Mouse (Mus musculus) neural tube, embryonic 11.5 days (tissue): ENCODE data around the gene Tcfl5. TPM values are rescaled to one million over a fixed set of nuclear protein-coding genes. Genes with fewer than 3 reads are reported as not detected.

Source experiments
- ATAC-seq: fragments of 200-750 bp; cut with Nextera tagmentation; 2 replicates; pipeline ENCODE4 v1.8.0; 2017; ENCODE audit warnings: moderate number of reproducible peaks, mild to moderate bottlenecking, moderate TSS enrichment, moderate library complexity; ENCODE audit not compliant: insufficient read depth, low FRiP score, low TSS enrichment
- DNase-seq: peaks from one replicate; pipeline ENCODE4 v3.0.0-alpha.2; 2015; ENCODE audit warnings: low spot score
- H3K27ac ChIP-seq: fragments of 300-500 bp; sonication (generic); 2 replicates; pipeline ENCODE4 v1.5.1; 2014; ENCODE audit warnings: low read depth, mild to moderate bottlenecking, low read length
- H3K27me3 ChIP-seq: fragments of 300-500 bp; sonication (generic); 2 replicates; pipeline ENCODE4 v1.6.1; 2014; ENCODE audit warnings: mild to moderate bottlenecking, low read length, mixed read lengths; ENCODE audit not compliant: control insufficient read depth, insufficient read depth
- H3K36me3 ChIP-seq: fragments of 300-500 bp; sonication (generic); 2 replicates; pipeline ENCODE4 v1.6.1; 2014; ENCODE audit warnings: mild to moderate bottlenecking, low read length, moderate library complexity, mixed read lengths; ENCODE audit not compliant: control insufficient read depth, insufficient read depth
- H3K4me1 ChIP-seq: fragments of 300-500 bp; sonication (generic); 2 replicates; pipeline ENCODE4 v1.6.1; 2014; ENCODE audit warnings: low read length, mixed read lengths; ENCODE audit not compliant: control insufficient read depth, insufficient read depth
- H3K4me2 ChIP-seq: fragments of 300-500 bp; sonication (generic); 2 replicates; pipeline ENCODE4 v1.6.1; 2014; ENCODE audit warnings: low read depth, mild to moderate bottlenecking, moderate library complexity
- H3K4me3 ChIP-seq: fragments of 300-500 bp; sonication (generic); 2 replicates; pipeline ENCODE4 v1.5.1; 2014; ENCODE audit warnings: low read depth, low read length
- H3K9ac ChIP-seq: fragments of 300-500 bp; sonication (generic); 2 replicates; pipeline ENCODE4 v1.6.1; 2014; ENCODE audit warnings: mild to moderate bottlenecking, low read length
- H3K9me3 ChIP-seq: fragments of 300-500 bp; sonication (generic); 2 replicates; pipeline ENCODE4 v1.6.1; 2016; ENCODE audit warnings: low read length; ENCODE audit not compliant: control insufficient read depth
- WGBS: fragments of 180-500 bp; shearing (Covaris S2); extraction: QIAGEN DNeasy Blood & Tissue Kit; methylation state at CpG from one replicate; pipeline ENCODE4 v1.1.7; 2014; 5-methylcytosine and 5-hydroxymethylcytosine counted together
- polyA plus RNA-seq: library from polyadenylated mRNA; unstranded; fragments of >200 nt; fragmentation: Nextera tagmentation; extraction: Ambion mirVana; gene quantifications from 2 replicates; pipeline ENCODE4 v1.2.1, GENCODE M21; 2014

Gene Tcfl5
- 0.30 and 0.81 TPM in 2 replicates for polyA plus RNA-seq

- Histone ChIP-seq H3K4me1 (no peaks in the 10 kb centered on the region), H3K9ac (no peak within 1 kb of the TSS; the same call in 1 of the 2 replicates), H3K9me3 (peaks cover 7% of the 10 kb centered on the region), H3K27ac (no peak within 1 kb of the TSS), H3K36me3 (no peaks in the 10 kb centered on the region), H3K4me2 (peak within 1 kb of the TSS; percentile 38), H3K4me3 (peak within 1 kb of the TSS; percentile 27), H3K27me3 (peaks cover 28% of the 10 kb centered on the region)
- no peak for ATAC-seq
- WGBS, result 3% methylated on average over 33 of the region's 56 CpGs
- no peak for DNase-seq
Observed at GRCm38 (mm10) chr2:180642555-180643260, at the start of gene Tcfl5. Gene Tcfl5 (minus strand): TSS chr2:180642708.

DNA sequence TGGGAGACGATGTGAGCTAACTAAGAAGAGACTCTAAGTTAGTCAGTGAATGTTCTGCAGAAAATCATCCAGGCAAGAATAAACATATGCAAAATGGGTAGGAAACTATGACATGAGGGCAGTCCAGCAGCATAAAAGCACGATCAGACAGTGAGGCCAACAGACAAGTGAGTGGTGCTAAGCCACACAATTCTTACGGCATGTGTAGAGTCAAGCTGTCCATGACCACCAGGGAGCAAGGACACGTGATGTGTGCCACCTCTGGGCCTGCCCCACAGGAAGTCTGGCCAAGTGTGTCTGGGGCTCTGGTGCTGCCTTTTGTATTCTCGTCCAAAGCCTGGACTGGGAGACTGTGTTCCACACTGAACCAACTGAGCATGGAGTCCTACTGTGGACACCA, 47.3 kb upstream of the Tcfl5 start:
- WGBS, result 91% methylated on average over 5 of the region's 5 CpGs
- no peak for ATAC-seq
- Histone ChIP-seq H3K27me3 (no peaks in the 10 kb centered on the region), H3K9me3 (no peaks in the 10 kb centered on the region), H3K4me3 (no peak overlapping the region), H3K27ac (no peak overlapping the region), H3K36me3 (peaks cover 13% of the 10 kb centered on the region), H3K9ac (no peak overlapping the region), H3K4me2 (no peak overlapping the region), H3K4me1 (peaks cover 8% of the 10 kb centered on the region; the same call in 1 of the 2 replicates)
- DNase-seq, result no peak

GRCm38 (mm10) chr2:180684031-180684430, 41.5 kb upstream of the Tcfl5 start:
- no peaks in the 10 kb centered on the region for H3K4me1 ChIP-seq
- DNase-seq (no peak), ATAC-seq (no peak)
- peaks cover 22% of the 10 kb centered on the region for H3K36me3 ChIP-seq
- no peak overlapping the region for H3K4me3 ChIP-seq
- H3K4me2 ChIP-seq, result no peak overlapping the region
- 95% methylated on average over 4 of the region's 4 CpGs for WGBS
- H3K9me3 ChIP-seq, result no peaks in the 10 kb centered on the region
- no peak overlapping the region for H3K27ac ChIP-seq
- no peaks in the 10 kb centered on the region for H3K27me3 ChIP-seq
- no peak overlapping the region for H3K9ac ChIP-seq

GRCm38 (mm10) chr2:180683524-180683923, 41.0 kb upstream of the Tcfl5 start:
- 81% methylated on average over 2 of the region's 2 CpGs for WGBS
- no peak for DNase-seq
- Histone ChIP-seq H3K9me3 (no peaks in the 10 kb centered on the region), H3K27me3 (no peaks in the 10 kb centered on the region), H3K4me1 (no peaks in the 10 kb centered on the region), H3K36me3 (peaks cover 19% of the 10 kb centered on the region), H3K27ac (no peak overlapping the region), H3K9ac (no peak overlapping the region), H3K4me3 (no peak overlapping the region), H3K4me2 (no peak overlapping the region)
- ATAC-seq, result no peak

- no peak for ATAC-seq
- H3K36me3 ChIP-seq, result peaks cover 15% of the 10 kb centered on the region
Observed at GRCm38 (mm10) chr2:180681225-180681624, 38.7 kb upstream of the Tcfl5 start.

GRCm38 (mm10) chr2:180678609-180679140, 36.2 kb upstream of the Tcfl5 start:
- H3K4me1 ChIP-seq, result no peaks in the 10 kb centered on the region
- no peaks in the 10 kb centered on the region for H3K9me3 ChIP-seq
- H3K4me3 ChIP-seq, result no peak overlapping the region
- no peak overlapping the region for H3K4me2 ChIP-seq
- 30% methylated on average over 4 of the region's 4 CpGs for WGBS
- H3K9ac ChIP-seq, result no peak overlapping the region
- no peak overlapping the region for H3K27ac ChIP-seq
- ATAC-seq, result peak; percentile 63; the same call in 1 of the 2 replicates
- no peaks in the 10 kb centered on the region for H3K27me3 ChIP-seq
- peaks cover 15% of the 10 kb centered on the region for H3K36me3 ChIP-seq
- peak; percentile 60 for DNase-seq

More at GRCm38 (mm10) chr2:180681225-180681624, 38.7 kb upstream of the Tcfl5 start:
- no peak overlapping the region for H3K9ac ChIP-seq
- H3K27me3 ChIP-seq, result no peaks in the 10 kb centered on the region
- H3K9me3 ChIP-seq, result no peaks in the 10 kb centered on the region
- H3K4me2 ChIP-seq, result no peak overlapping the region
- no peak for DNase-seq
- H3K4me1 ChIP-seq, result no peaks in the 10 kb centered on the region
- no peak overlapping the region for H3K27ac ChIP-seq
- 54% methylated on average over 2 of the region's 2 CpGs for WGBS
- no peak overlapping the region for H3K4me3 ChIP-seq

- H3K9me3 ChIP-seq, result no peaks in the 10 kb centered on the region
- no peaks in the 10 kb centered on the region for H3K4me1 ChIP-seq
- H3K36me3 ChIP-seq, result peaks cover 7% of the 10 kb centered on the region
- H3K27ac ChIP-seq, result no peak overlapping the region
- H3K9ac ChIP-seq, result no peak overlapping the region
- DNase-seq, result no peak
- WGBS, result 99% methylated on average over 2 of the region's 2 CpGs
- H3K27me3 ChIP-seq, result no peaks in the 10 kb centered on the region
- ATAC-seq, result no peak
- H3K4me3 ChIP-seq, result no peak overlapping the region
- no peak overlapping the region for H3K4me2 ChIP-seq
Observed at GRCm38 (mm10) chr2:180676706-180677105, 34.2 kb upstream of the Tcfl5 start.

- Histone ChIP-seq H3K9ac (no peak overlapping the region), H3K4me1 (no peaks in the 10 kb centered on the region), H3K36me3 (peaks cover 16% of the 10 kb centered on the region), H3K27me3 (no peaks in the 10 kb centered on the region), H3K27ac (no peak overlapping the region), H3K9me3 (no peaks in the 10 kb centered on the region), H3K4me3 (no peak overlapping the region), H3K4me2 (no peak overlapping the region)
- no peak for ATAC-seq
- 87% methylated on average over 4 of the region's 4 CpGs for WGBS
- no peak for DNase-seq
Observed at GRCm38 (mm10) chr2:180662008-180662407, 19.5 kb upstream of the Tcfl5 start.

- no peaks in the 10 kb centered on the region for H3K4me1 ChIP-seq
- peaks cover 15% of the 10 kb centered on the region for H3K36me3 ChIP-seq
- H3K27me3 ChIP-seq, result no peaks in the 10 kb centered on the region
- WGBS, result 98% methylated on average over 5 of the region's 5 CpGs
- H3K27ac ChIP-seq, result no peak overlapping the region
- DNase-seq, result no peak
- H3K9me3 ChIP-seq, result no peaks in the 10 kb centered on the region
- no peak overlapping the region for H3K9ac ChIP-seq
- no peak for ATAC-seq
- no peak overlapping the region for H3K4me3 ChIP-seq
- no peak overlapping the region for H3K4me2 ChIP-seq
Observed at GRCm38 (mm10) chr2:180660521-180660920, 18.0 kb upstream of the Tcfl5 start.
